25 mouse cellular contexts compared by ENCODE assay signal in genomic region chr12:83483653-83484052, GRCm38 (mm10). TPM values are rescaled to one million over a fixed set of nuclear protein-coding genes. Genes with fewer than 3 reads are reported as not detected.
DNase-seq lines count a peak whose midpoint lies in the region; ATAC-seq and TF ChIP-seq lines count a peak whose summit lies in the region.
"Had no signal": no experiment of that assay in that cellular context is flagged by ENCODE, and none has a peak within 500 bp of the region (broad histone marks: within the 10 kb centered on the region; RNA-seq: fewer than 3 reads in every experiment).

No protein-coding gene starts in this region.

- intact Hi-C loops in heart, postnatal 14 days (cut with DNase I): no loop called here

- WGBS in liver, embryonic 11.5 days: 55% methylated on average over 5 of the region's 5 CpGs
- WGBS in liver, embryonic 12.5 days (ENCODE audit: insufficient replicate concordance): 56% methylated on average over 5 of the region's 5 CpGs
- WGBS in heart, embryonic 15.5 days: 31% methylated on average over 5 of the region's 5 CpGs
- 26% methylated on average over 5 of the region's 5 CpGs for WGBS in lung, postnatal 0 days

- no peak overlapping the region for H3K27ac ChIP-seq in liver, embryonic 11.5 days (ENCODE audit: low read depth, low read length)
- H3K27ac ChIP-seq in liver, embryonic 12.5 days: no peak overlapping the region
- H3K27ac ChIP-seq in heart, embryonic 15.5 days: peak overlapping the region; percentile 86
- no peak overlapping the region for H3K27ac ChIP-seq in lung, postnatal 0 days (ENCODE audit: low read length)
- H3K27ac ChIP-seq: embryonic facial prominence, embryonic 10.5 days; forebrain, embryonic 15.5 days; hindbrain, embryonic 15.5 days; limb, embryonic 13.5 days; liver, embryonic 14.5 days; stomach, embryonic 15.5 days had no signal

- H3K27me3 ChIP-seq in liver, embryonic 11.5 days (replicated peaks; ENCODE audit: control insufficient read depth, insufficient read depth, low read length): peaks cover 14% of the 10 kb centered on the region
- H3K27me3 ChIP-seq in liver, embryonic 12.5 days (replicated peaks): peaks cover 30% of the 10 kb centered on the region
- H3K27me3 ChIP-seq in heart, embryonic 15.5 days: 0 out of 2 replicates have a peak, but pooled peaks cover 5% of the 10 kb centered on the region
- H3K27me3 ChIP-seq in lung, postnatal 0 days (replicated peaks; ENCODE audit: insufficient read depth, low read length): peaks cover 10% of the 10 kb centered on the region; the same call in 1 of the 2 replicates
- H3K27me3 ChIP-seq: forebrain, embryonic 15.5 days; hindbrain, embryonic 15.5 days had no signal

- H3K9me3 ChIP-seq in liver, embryonic 11.5 days (ENCODE audit: control insufficient read depth, low read length): no peaks in the 10 kb centered on the region
- H3K9me3 ChIP-seq in liver, embryonic 12.5 days (replicated peaks): no peaks in the 10 kb centered on the region
- H3K9me3 ChIP-seq in heart, embryonic 15.5 days (replicated peaks): no peaks in the 10 kb centered on the region
- H3K9me3 ChIP-seq in lung, postnatal 0 days (ENCODE audit: low read length): no peaks in the 10 kb centered on the region
- H3K9me3 ChIP-seq: embryonic facial prominence, embryonic 10.5 days; forebrain, embryonic 15.5 days; hindbrain, embryonic 15.5 days; limb, embryonic 13.5 days; stomach, embryonic 15.5 days had no signal

- no peak overlapping the region for H3K4me3 ChIP-seq in liver, embryonic 11.5 days (ENCODE audit: low read depth, low read length)
- no peak overlapping the region for H3K4me3 ChIP-seq in liver, embryonic 12.5 days
- 0 out of 2 replicates have a peak overlapping the region, but pooled peaks have one; percentile 0 for H3K4me3 ChIP-seq in heart, embryonic 15.5 days
- no peak overlapping the region for H3K4me3 ChIP-seq in lung, postnatal 0 days (ENCODE audit: low read depth, low read length)
- H3K4me3 ChIP-seq: embryonic facial prominence, embryonic 10.5 days; forebrain, embryonic 15.5 days; limb, embryonic 13.5 days; megakaryocyte, embryonic 14.5 days; stomach, embryonic 15.5 days had no signal

- peak overlapping the region; percentile 4; the same call in 1 of the 2 replicates for H3K4me2 ChIP-seq in liver, embryonic 11.5 days
- no peak overlapping the region for H3K4me2 ChIP-seq in liver, embryonic 12.5 days
- peak overlapping the region; percentile 97 for H3K4me2 ChIP-seq in heart, embryonic 15.5 days
- H3K4me2 ChIP-seq in lung, postnatal 0 days (replicated peaks; ENCODE audit: low read depth, low read length): no peak overlapping the region
- H3K4me2 ChIP-seq: forebrain, embryonic 15.5 days; lung, embryonic 14.5 days; stomach, embryonic 15.5 days had no signal

- ATAC-seq in liver, embryonic 11.5 days (replicated peaks; ENCODE audit: low FRiP score): no peak
- no peak for ATAC-seq in liver, embryonic 12.5 days
- ATAC-seq in heart, embryonic 15.5 days (replicated peaks; ENCODE audit: insufficient number of reproducible peaks, insufficient read depth, low FRiP score, low read depth): no peak
- ATAC-seq in lung, postnatal 0 days: no peak
- ATAC-seq: forebrain, embryonic 15.5 days; midbrain, embryonic 16.5 days had no signal

- H3K9ac ChIP-seq in liver, embryonic 11.5 days (ENCODE audit: low read depth, low read length): no peak overlapping the region
- H3K9ac ChIP-seq in liver, embryonic 12.5 days: no peak overlapping the region
- no peak overlapping the region for H3K9ac ChIP-seq in heart, embryonic 15.5 days
- no peak overlapping the region for H3K9ac ChIP-seq in lung, postnatal 0 days (replicated peaks; ENCODE audit: low read depth)
- H3K9ac ChIP-seq: forebrain, embryonic 15.5 days; hindbrain, embryonic 15.5 days; limb, embryonic 13.5 days; liver, embryonic 14.5 days; lung, embryonic 14.5 days; stomach, embryonic 15.5 days had no signal

- peak; percentile 42 to 63 for DNase-seq in heart, adult 18-20 months
- DNase-seq in heart, postnatal 14 days: no peak
- no peak for DNase-seq in liver, embryonic 11.5 days (ENCODE audit: low spot score)
- no peak for DNase-seq in lung, postnatal 0 days (ENCODE audit: low spot score)
- DNase-seq in urinary bladder, adult 2 months (ENCODE audit: low spot score): no peak
- DNase-seq: adrenal gland, adult 2 months; cerebellum, adult 11 months; cerebellum, adult 9-11 months; kidney, adult 9 months; kidney, postnatal 25 days; lung, embryonic 14.5 days; lung, postnatal 36 days; right cerebral cortex, adult 18-20 months; thymus, adult 18-20 months; thymus, postnatal 36 days had no signal

- no peaks in the 10 kb centered on the region for H3K36me3 ChIP-seq in liver, embryonic 11.5 days (ENCODE audit: control insufficient read depth, insufficient read depth, low read length)
- no peaks in the 10 kb centered on the region for H3K36me3 ChIP-seq in liver, embryonic 12.5 days
- no peaks in the 10 kb centered on the region for H3K36me3 ChIP-seq in heart, embryonic 15.5 days
- H3K36me3 ChIP-seq in lung, postnatal 0 days (ENCODE audit: insufficient read depth, low read length): no peaks in the 10 kb centered on the region
- H3K36me3 ChIP-seq: embryonic facial prominence, embryonic 10.5 days; forebrain, embryonic 15.5 days; hindbrain, embryonic 15.5 days; limb, embryonic 13.5 days; stomach, embryonic 15.5 days had no signal

- TF ChIP-seq CTCF in lung, postnatal 0 days (IDR thresholded peaks at IDR 0.05): no peak

- no peak for TF ChIP-seq EP300 in lung, postnatal 0 days (IDR thresholded peaks at IDR 0.05)

- H3K4me1 ChIP-seq in liver, embryonic 11.5 days (replicated peaks; ENCODE audit: control insufficient read depth, insufficient read depth, low read length): peaks cover 34% of the 10 kb centered on the region
- peaks cover 79% of the 10 kb centered on the region for H3K4me1 ChIP-seq in liver, embryonic 12.5 days
- peaks cover 44% of the 10 kb centered on the region for H3K4me1 ChIP-seq in heart, embryonic 15.5 days (replicated peaks)
- H3K4me1 ChIP-seq in lung, postnatal 0 days (ENCODE audit: insufficient read depth, low read depth, low read length): peaks cover 4% of the 10 kb centered on the region; the same call in 1 of the 2 replicates

RNA-seq across cellular contexts. Expression of gene Dpf3, which starts 3.9 kb away (rescaled TPM):
- 10 to 100 TPM; 16.2 to 20.3 TPM for total RNA-seq in heart, adult 18-20 months (2021)
- total RNA-seq in heart, postnatal 14 days (2021): 10 to 100 TPM; 20.7 to 26.0 TPM
- polyA plus RNA-seq in liver, embryonic 11.5 days (2014; fragmentation: Nextera tagmentation; extraction: Ambion mirVana): 13.0 and 14.6 TPM in 2 replicates
- 8.2 and 8.5 TPM in 2 replicates for polyA plus RNA-seq in liver, embryonic 12.5 days (2016; fragmentation: Nextera tagmentation; extraction: Ambion mirVana)
- 17.3 and 20.7 TPM in 2 replicates for polyA plus RNA-seq in heart, embryonic 15.5 days (2015; fragmentation: Nextera tagmentation; extraction: Ambion mirVana)
- 1.4 TPM in 2 replicates for polyA plus RNA-seq in lung, postnatal 0 days (2015; fragmentation: Nextera tagmentation; extraction: Ambion mirVana)
- 4.7 and 5.1 TPM in 2 replicates for polyA plus RNA-seq in urinary bladder, adult 2 months (2012; rRNA removed)

RNA-seq across cellular contexts. Expression of gene Dcaf4, which starts 36.6 kb away (rescaled TPM):
- total RNA-seq in heart, adult 18-20 months (2021): 10 to 100 TPM; 12.6 to 12.7 TPM
- total RNA-seq in heart, postnatal 14 days (2021): 10 to 100 TPM; 15.7 to 18.3 TPM
- polyA plus RNA-seq in liver, embryonic 11.5 days (2014; fragmentation: Nextera tagmentation; extraction: Ambion mirVana): 29.9 and 32.7 TPM in 2 replicates
- 16.9 and 18.7 TPM in 2 replicates for polyA plus RNA-seq in liver, embryonic 12.5 days (2016; fragmentation: Nextera tagmentation; extraction: Ambion mirVana)
- 22.5 and 27.8 TPM in 2 replicates for polyA plus RNA-seq in heart, embryonic 15.5 days (2015; fragmentation: Nextera tagmentation; extraction: Ambion mirVana)
- 10.4 and 11.3 TPM in 2 replicates for polyA plus RNA-seq in lung, postnatal 0 days (2015; fragmentation: Nextera tagmentation; extraction: Ambion mirVana)
- 27.1 and 30.9 TPM in 2 replicates for polyA plus RNA-seq in urinary bladder, adult 2 months (2012; rRNA removed)

Comparison
In these comparisons a context has a peak if more than half of its experiments do, and no peak if none do; other contexts are left out.
1. DNase-seq: peak in heart, adult 18-20 months (2 of 2); none in heart, postnatal 14 days (0 of 2), liver, embryonic 11.5 days (single experiment), lung, postnatal 0 days (single experiment) and urinary bladder, adult 2 months (single experiment).
2. H3K4me2 ChIP-seq: peak in liver, embryonic 11.5 days (single experiment) and heart, embryonic 15.5 days (single experiment); none in liver, embryonic 12.5 days (single experiment) and lung, postnatal 0 days (single experiment).